Mouse (Mus musculus): ENCODE measurements around the gene Ifit1.

The Ifit1 gene

GRCm38 (mm10) chr19:34655227-34655805 lies 14.6 kb downstream of the Ifit1 start:
- no peak for DNase-seq (ENCODE audit: low spot score in 2 of 2)

- no peak for DNase-seq (ENCODE audit: low spot score in 2 of 2)
Measured at GRCm38 (mm10) chr19:34656511-34657298, 16.0 kb downstream of the Ifit1 start.

GRCm38 (mm10) chr19:34662067-34662507 lies 21.4 kb downstream of the Ifit1 start:
- peak in 1 of 2 experiments; percentile 61 for DNase-seq (ENCODE audit: low spot score in 2 of 2)

DNA sequence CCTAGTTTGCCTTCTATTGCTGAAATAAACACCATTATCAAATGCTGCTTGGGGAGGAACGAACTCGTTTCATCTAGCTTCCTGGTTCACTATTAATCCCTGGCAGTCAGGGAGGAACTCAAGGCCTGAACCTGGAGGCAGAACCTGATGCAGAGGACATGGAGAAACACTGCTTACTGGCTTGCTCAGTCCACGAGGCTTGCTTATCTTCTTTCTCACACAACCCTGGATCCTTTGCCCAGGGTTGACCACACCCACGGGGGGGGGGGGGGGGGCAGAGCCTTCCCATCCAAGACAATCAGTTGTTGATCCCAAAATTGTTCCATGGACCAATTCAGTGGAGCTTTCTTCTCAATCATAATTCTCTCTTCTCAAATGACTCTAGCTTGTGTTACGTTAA lies 22.1 kb downstream of the Ifit1 start:
- no peak for DNase-seq (ENCODE audit: low spot score in 2 of 2)

DNA sequence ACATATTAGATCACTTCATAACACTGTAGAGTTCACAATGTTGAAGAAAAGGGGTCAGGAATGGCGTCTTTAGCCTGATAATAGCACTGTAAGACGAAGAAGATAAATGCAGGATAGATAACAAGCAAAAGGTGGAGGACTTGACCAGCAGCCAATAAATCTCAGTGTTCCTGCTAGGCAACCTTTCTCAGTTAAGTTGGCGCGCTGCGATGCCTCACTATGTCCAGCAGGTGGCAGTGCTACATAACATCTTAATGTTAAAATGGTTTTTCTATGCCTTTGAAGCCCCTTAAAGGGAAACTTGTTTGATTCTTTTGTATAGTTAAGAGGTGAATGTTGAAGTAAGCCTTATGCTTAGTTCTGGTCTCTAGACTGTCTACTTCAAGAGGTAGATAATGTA lies 25.5 kb downstream of the Ifit1 start:
- peak in 1 of 2 experiments; percentile 80 for DNase-seq (ENCODE audit: low spot score in 2 of 2)

- DNase-seq (ENCODE audit: low spot score in 2 of 2): no peak
Measured at GRCm38 (mm10) chr19:34673476-34673875, 32.8 kb downstream of the Ifit1 start.

GRCm38 (mm10) chr19:34678428-34678827 lies 37.8 kb downstream of the Ifit1 start:
- no peak for DNase-seq (ENCODE audit: low spot score in 2 of 2)

GRCm38 (mm10) chr19:34684857-34685256 lies 44.2 kb downstream of the Ifit1 start:
- peak in 1 of 2 experiments; percentile 62 for DNase-seq (ENCODE audit: low spot score in 2 of 2)

- DNase-seq (ENCODE audit: low spot score in 2 of 2): no peak
Measured at GRCm38 (mm10) chr19:34685530-34685929, 44.9 kb downstream of the Ifit1 start.

DNA sequence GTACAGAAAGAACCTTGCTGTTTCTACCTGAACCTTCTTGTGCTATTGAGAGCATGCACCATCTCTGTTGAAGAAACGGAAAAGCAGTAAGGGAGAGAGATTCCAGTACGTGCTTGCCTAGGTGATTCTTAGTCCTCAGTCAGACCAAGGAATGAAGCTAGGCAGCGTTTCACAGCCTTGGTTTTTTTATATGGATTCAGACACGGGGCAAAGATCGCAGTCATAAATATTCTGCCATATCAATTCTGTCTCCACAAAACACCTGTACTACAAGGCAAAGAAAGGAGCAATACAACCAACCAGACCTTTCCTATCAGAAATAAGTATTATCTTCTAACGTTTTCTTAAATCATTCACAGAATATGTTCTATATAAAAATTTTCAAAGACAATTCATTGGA lies 50.7 kb downstream of the Ifit1 start:
- no peak for DNase-seq (ENCODE audit: low spot score in 2 of 2)

DNA sequence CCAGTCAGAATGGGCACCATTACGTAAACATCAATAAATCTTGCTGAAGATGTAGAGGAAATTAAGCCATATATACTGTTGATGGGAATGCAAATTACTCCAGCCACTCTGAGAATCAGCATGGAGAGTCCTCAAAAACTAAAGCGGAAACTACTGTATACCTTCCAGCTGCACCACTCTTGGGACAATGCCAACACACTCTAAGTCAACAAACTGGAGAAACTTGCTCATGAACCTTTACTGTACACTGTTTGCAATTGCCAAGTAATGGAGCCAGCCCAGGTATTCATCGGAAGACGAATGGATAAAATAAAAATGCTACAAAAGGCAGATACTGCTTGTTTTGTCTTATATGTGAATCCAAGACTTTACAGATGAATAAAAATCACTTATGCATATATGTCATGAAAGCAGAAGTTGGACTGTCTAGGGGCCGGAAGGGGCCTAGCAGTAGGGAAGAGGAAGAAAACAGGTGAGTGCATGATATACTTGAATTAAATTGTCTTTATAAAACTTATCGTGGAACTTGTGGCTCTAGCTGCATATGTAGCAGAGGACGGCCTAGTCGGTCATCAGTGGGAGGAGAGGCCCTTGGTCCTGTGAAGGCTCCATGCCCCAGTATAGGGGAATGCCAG lies 55.8 kb downstream of the Ifit1 start:
- DNase-seq (ENCODE audit: low spot score in 2 of 2): no peak

DNA sequence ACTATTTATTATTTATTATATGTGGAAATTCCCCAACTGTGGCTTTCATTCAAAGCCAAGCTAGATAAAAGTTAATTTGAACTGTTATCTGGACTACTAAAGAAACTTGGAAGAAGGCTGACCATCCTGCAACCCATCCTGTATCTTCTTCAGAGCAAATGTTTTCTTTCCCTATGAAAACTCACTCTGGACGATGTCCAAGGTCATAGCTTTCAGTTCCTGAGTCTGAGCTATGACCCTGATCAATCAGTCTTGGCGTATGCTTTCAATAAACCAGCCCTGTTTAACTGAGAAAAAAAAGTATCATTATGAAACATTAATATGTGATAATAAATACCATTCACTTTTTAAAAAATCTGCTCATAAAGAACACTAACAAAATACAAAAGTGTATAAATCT lies 56.8 kb downstream of the Ifit1 start:
- DNase-seq (ENCODE audit: low spot score in 2 of 2): no peak

GRCm38 (mm10) chr19:34698432-34698831 lies 57.8 kb downstream of the Ifit1 start:
- DNase-seq (ENCODE audit: low spot score in 2 of 2): no peak

DNA sequence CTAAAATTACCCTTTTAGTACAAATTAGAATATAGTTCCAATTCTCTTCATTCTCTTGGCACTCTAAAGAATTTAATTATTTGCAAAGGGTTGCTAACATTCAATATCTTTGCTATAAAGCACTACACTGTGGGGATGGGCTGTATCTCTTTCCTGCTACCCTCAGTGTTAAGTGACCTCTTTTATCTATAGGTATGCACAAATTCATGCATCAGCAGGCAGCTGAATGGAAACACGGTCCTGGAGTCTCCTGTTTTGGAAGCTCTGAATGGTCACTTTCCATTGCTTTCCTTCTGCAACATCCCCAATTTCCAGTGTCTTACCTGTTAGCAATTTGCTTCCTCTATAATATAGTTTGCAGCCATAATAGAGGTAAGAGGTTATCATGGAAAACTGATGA lies 58.2 kb downstream of the Ifit1 start:
- DNase-seq (ENCODE audit: low spot score in 2 of 2): no peak

- no peak for DNase-seq (ENCODE audit: low spot score in 2 of 2)
Measured at GRCm38 (mm10) chr19:34699300-34699699, 58.6 kb downstream of the Ifit1 start.
